Mouse (Mus musculus): ENCODE measurements around the gene Fcgbp.
"Not testable (repeated sequence)": the region's sequence is repeated elsewhere in the genome, so short reads cannot be mapped to it uniquely, and the experiment has no call there.

The Fcgbp gene

GRCm38 (mm10) chr7:28151584-28152221 lies 80.7 kb downstream of the Fcgbp start:
- DNase-seq, result peak; percentile 74

GRCm38 (mm10) chr7:28153595-28153994 lies 82.6 kb downstream of the Fcgbp start:
- DNase-seq, result not testable (repeated sequence)

- DNase-seq, result no peak
These were observed 88.3 kb downstream of the Fcgbp start for GRCm38 (mm10) chr7:28159292-28159691.

GRCm38 (mm10) chr7:28159893-28160292 lies 88.9 kb downstream of the Fcgbp start:
- DNase-seq, result no peak

GRCm38 (mm10) chr7:28161163-28161749 lies 90.2 kb downstream of the Fcgbp start:
- no peak for DNase-seq

- no peak for DNase-seq
These were observed 94.4 kb downstream of the Fcgbp start for GRCm38 (mm10) chr7:28165406-28165805.

GRCm38 (mm10) chr7:28168320-28169115 lies 97.5 kb downstream of the Fcgbp start:
- DNase-seq, result peak; percentile 88

- DNase-seq, result peak; percentile 95
These were observed 98.7 kb downstream of the Fcgbp start, which contains the start of gene Fbl for GRCm38 (mm10) chr7:28169489-28170422. Fbl (plus strand) TSS chr7:28169710.

All from kidney, postnatal 10 days (tissue).